Mouse (Mus musculus) adrenal gland, adult 8-10 months (tissue): ENCODE data around the gene Ndufa13. TPM values are rescaled to one million over a fixed set of nuclear protein-coding genes. Genes with fewer than 3 reads are reported as not detected.

Experiments
- DNase-seq: peaks from one replicate; pipeline ENCODE4 v3.0.0; 2022
- total RNA-seq, 4 experiments: library from RNA; stranded (reverse); gene quantifications; 2 replicates each; pipeline ENCODE4 v1.2.4; 2022

The Ndufa13 gene
- total RNA-seq, 4 experiments from 2014 or later: 102 to 174 (median 123) TPM

GRCm38 (mm10) chr8:69906260-69906659 is 3.9 kb upstream of the Ndufa13 start:
- DNase-seq: no peak

- no peak for DNase-seq
These were observed 1.7 kb upstream of the Ndufa13 start for GRCm38 (mm10) chr8:69904096-69904495.

GRCm38 (mm10) chr8:69903063-69903542 is 745 bp upstream of the Ndufa13 start:
- peak; percentile 99 for DNase-seq

DNA sequence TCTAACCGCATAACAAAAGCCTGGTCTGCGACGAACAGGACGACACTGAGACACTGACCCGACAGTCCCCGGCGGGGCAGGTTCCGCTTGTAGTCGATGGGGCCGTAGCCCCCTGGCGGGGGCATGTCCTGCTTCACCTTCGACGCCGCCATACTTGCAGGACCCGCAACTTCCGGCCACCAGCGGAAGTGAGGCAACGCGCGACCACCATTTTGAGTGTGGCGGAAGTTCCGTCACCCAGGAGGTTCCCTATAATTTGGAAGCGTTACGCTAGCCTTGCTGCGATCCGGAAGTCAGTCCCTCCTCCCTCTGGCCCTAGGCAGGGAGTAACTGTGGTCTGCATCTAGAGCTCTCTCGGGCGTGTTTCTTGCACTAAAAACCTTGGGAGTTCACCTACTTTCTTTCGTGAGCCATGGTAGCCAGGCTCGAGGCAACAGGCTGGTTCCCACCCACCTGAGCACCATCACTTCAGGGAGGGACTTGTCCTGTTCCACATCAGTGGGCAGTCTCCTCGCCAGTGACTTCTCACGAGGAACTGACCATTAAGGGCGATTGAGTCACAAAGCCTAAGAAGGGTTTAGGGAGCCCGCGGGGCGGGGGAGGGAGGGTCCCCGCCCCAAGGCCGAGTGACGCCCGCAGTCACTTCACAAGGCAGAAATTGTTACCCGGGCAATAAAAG is 735 bp downstream of the Ndufa13 start:
- DNase-seq: peak; percentile 94

- no peak for DNase-seq
These were observed 1.4 kb downstream of the Ndufa13 start for GRCm38 (mm10) chr8:69900895-69901451.

- no peak for DNase-seq
These were observed 2.5 kb downstream of the Ndufa13 start for GRCm38 (mm10) chr8:69899876-69900275.

DNA sequence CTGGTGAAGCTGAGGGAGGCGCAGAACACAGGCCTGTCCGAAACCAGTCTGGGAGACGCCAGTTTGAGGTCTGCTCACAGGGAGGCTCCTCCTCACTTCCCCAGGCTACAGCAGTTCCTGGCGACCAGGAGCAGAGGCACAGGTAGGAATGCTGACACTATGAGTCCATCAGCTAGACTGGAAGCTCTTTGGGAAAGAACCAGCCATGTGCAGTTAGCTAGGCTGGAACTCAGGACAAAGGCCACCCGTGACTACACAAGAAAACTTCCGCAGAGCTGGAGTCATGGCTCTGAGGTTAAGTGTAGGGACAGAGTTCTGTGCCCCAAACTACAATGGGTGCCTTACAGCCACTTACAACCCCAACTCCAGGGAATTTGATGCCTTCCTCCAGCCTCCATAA is 4.5 kb downstream of the Ndufa13 start:
- no peak for DNase-seq

- no peak for DNase-seq
These were observed 6.4 kb downstream of the Ndufa13 start for GRCm38 (mm10) chr8:69895772-69896451.

- DNase-seq: no peak
These were observed 7.5 kb downstream of the Ndufa13 start for GRCm38 (mm10) chr8:69894836-69895332.

GRCm38 (mm10) chr8:69893863-69894262 is 8.5 kb downstream of the Ndufa13 start:
- DNase-seq: no peak

DNA sequence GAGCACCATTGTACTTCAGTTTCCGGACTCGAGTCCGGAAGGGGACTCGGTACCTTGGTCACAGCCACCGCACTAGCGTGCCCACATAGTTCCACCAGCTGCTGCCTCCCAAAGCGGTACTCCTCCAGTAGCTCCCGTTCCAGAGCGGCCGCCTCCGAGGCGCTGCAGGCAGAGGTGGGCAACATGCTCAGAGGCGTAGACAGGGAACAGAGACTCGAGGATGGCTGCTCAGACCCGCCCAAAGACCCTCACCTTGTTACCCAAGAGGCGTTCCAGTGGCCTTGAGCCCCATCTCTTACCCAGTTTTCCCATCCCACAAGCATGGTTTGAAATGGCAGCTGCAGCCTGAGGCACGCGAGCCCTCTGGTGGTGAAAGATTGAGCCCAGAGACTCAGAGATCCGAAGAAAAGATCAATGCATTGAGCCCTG is 11.5 kb downstream of the Ndufa13 start:
- no peak for DNase-seq

- DNase-seq: no peak
These were observed 13.5 kb downstream of the Ndufa13 start for GRCm38 (mm10) chr8:69888902-69889301.

DNA sequence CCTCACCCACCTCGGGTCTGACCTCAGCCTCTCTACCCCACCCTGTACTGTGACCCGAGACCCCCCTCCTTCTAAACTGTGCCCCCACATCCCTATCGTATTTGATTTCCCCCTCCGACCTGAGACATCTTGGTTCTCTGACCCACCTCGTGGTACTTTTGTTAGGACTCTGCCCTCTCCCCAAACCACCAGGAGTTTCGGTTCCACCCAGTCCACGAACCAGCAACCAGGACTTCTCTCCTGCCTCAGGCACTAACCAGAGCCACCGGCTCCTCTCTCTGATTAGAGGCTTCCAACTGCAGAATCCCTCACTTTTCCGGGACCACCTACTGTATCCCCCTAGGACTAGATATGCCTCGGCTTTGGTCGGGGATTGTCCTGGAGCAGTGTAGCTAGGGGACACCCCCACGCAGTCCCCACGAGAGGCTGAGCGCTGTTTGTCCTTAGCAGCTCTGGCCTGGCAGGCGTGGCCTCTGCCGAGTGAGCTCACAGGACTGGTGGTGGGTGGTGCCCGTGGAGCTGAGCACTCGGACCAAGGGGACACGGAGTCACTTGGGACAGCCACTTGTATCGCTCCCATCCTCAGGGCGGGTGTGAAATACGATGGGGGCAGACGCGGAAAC is 14.0 kb downstream of the Ndufa13 start:
- DNase-seq: no peak

GRCm38 (mm10) chr8:69887289-69888243 is 14.8 kb downstream of the Ndufa13 start, which contains the start of gene Cilp2:
TSS of gene Cilp2 (minus strand) at chr8:69887687.
- no peak for DNase-seq

GRCm38 (mm10) chr8:69884141-69884540 is 18.2 kb downstream of the Ndufa13 start:
- peak; percentile 64 for DNase-seq

DNA sequence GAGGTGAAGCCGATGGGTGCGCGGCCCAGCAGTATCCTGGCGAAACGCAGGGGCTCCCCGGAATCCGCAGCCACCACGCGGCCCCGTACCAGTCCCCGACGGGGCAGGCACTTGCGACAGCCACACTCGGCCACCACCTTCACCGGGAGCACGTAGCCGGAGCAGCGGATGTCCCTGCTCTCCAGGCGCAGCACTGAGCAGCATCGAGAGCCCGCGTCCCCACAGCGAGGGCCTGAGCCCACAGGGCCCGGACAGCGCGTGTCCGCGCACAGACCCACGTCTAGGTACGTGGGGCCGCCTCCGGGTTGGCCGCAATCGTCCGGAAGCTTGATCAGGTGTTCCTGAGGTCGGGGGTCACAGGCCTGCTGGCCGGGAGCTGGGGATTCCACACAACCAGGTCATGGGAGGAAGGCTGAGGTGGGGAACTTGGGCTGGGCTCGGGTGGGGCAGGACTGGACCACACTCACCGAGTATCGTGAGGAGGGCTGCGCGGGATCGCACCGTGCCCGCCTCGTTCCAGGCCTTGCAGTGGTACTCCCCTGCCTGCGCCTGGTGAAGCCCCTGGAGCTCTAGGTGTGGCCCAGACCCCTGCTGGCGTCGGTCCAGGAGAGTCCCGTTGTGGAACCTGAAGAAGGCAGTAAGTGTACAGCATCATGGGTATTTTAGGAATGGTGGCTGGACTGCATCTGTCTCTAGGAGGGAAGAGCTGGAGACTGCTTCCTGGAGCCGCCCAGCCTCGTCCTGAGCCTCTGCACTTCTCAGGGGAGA is 19.3 kb downstream of the Ndufa13 start:
- no peak for DNase-seq

- no peak for DNase-seq
These were observed 20.2 kb downstream of the Ndufa13 start for GRCm38 (mm10) chr8:69882021-69882756.

GRCm38 (mm10) chr8:69881261-69881865 is 21.0 kb downstream of the Ndufa13 start:
- no peak for DNase-seq

DNA sequence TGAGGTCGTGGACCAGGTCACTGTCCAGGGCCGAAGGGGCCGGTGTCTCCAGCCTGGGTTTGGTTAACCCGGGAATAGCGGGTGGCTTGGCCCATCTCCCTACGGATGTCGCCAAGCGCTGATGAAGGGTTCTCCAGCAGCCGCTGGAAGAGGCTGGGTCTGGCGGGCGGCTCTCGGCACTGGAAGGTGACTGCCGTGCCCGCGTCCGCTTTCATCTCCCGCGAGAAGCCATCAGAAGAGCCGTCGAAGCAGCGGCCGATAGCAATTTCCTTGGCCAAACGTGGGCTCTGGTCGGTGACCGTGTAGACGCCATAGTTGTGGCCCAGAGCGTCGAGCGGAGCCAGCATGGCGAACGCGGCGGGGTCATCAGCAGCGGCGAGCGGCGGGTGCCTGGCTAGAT is 21.5 kb downstream of the Ndufa13 start:
- no peak for DNase-seq

- no peak for DNase-seq
These were observed 22.7 kb downstream of the Ndufa13 start for GRCm38 (mm10) chr8:69879678-69880077.
